Mouse (Mus musculus): Measurements from ENCODE around the gene Prpf40a. TPM values are rescaled to one million over a fixed set of nuclear protein-coding genes. Genes with fewer than 3 reads are reported as not detected.

Gene Prpf40a
- polyA plus RNA-seq, 1 experiment from 2014 or later: 95.3 TPM

DNA sequence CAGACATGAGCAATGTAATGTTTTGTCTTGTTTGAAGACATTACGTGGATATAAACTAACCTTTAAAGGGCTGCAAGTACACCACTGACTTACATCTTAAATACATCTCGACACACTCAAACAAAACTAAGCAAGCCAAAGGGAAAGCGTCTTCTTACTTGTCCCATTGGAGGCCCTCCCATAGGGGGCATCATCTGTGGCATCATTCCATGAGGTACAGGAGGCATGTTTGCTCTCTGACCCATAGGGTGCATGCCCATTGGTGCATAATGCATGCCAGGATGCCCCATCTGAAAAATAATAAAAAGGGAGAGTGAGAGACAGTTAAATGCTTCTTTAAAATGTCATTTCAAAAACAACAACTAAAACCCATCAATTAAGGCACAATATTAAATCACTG lies 1.3 kb downstream of the Prpf40a start:
- Histone ChIP-seq H3K27ac (ENCODE audit: poor library complexity, severe bottlenecking) (no peak overlapping the region), H3K9ac (0 out of 2 replicates have a peak overlapping the region, but pooled peaks have one; percentile 37), H3K36me3 (peaks cover 7% of the 10 kb centered on the region), H3K4me2 (peak overlapping the region; percentile 58), H3K9me3 (replicated peaks) (no peaks in the 10 kb centered on the region), H3K27me3 (replicated peaks) (no peaks in the 10 kb centered on the region), H3K4me1 (replicated peaks) (peaks cover 11% of the 10 kb centered on the region), H3K4me3 (peak overlapping the region; percentile 27)
- 69% methylated on average over 3 of the region's 3 CpGs for WGBS
- ATAC-seq (ENCODE audit: insufficient number of reproducible peaks, low FRiP score): no peak

DNA sequence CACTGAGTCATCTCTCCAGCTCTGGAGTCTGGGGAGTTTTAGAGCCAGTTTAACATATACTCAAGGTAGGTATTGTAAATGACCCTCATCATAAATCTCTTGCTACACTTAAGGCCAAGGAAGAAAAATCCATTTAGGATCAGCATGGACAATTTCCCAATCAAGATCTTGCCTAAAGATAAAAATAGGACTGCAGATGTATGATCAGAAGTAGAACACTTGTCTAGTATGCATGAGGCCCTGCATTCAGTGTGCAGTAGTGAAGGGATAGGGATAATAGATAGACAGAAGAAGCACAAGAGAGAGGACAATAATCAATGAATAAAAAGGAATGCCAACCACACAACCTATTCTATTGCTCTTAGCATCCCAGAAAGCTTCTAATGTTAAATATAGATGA lies 11.2 kb downstream of the Prpf40a start:
- Histone ChIP-seq H3K27me3 (replicated peaks) (no peaks in the 10 kb centered on the region), H3K9me3 (replicated peaks) (no peaks in the 10 kb centered on the region), H3K4me2 (no peak overlapping the region), H3K4me1 (replicated peaks) (0 out of 2 replicates have a peak, but pooled peaks cover 3% of the 10 kb centered on the region), H3K4me3 (no peak overlapping the region), H3K36me3 (peaks cover 8% of the 10 kb centered on the region), H3K27ac (ENCODE audit: poor library complexity, severe bottlenecking) (no peak overlapping the region), H3K9ac (no peak overlapping the region)
- no peak for ATAC-seq (ENCODE audit: insufficient number of reproducible peaks, low FRiP score)

DNA sequence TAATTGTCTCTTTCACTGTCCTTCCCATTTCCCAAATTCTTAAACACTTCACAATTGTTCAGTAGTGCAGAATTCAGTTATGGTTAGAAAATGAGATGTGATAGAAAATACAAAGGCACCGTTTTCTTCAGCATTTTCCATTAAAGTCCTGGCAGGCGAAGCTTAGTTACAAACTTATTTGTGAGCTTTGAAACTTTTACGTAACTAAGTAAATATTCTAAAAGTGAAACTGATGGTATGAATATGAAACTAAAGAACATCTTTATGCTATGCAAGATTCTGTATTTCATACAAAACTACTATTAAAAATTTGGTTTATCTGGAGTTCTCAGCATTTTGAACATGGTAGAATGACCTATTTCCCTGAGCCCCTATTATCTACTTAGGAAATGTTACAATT lies 12.1 kb downstream of the Prpf40a start:
- no peaks in the 10 kb centered on the region for H3K27me3 ChIP-seq (replicated peaks)
- 88% methylated on average over 3 of the region's 3 CpGs for WGBS
- H3K4me3 ChIP-seq: no peak overlapping the region
- peaks cover 12% of the 10 kb centered on the region for H3K36me3 ChIP-seq
- no peak overlapping the region for H3K9ac ChIP-seq
- no peak overlapping the region for H3K27ac ChIP-seq (ENCODE audit: poor library complexity, severe bottlenecking)
- no peak for ATAC-seq (ENCODE audit: insufficient number of reproducible peaks, low FRiP score)
- no peaks in the 10 kb centered on the region for H3K9me3 ChIP-seq (replicated peaks)
- no peak overlapping the region for H3K4me2 ChIP-seq
- 0 out of 2 replicates have a peak, but pooled peaks cover 3% of the 10 kb centered on the region for H3K4me1 ChIP-seq (replicated peaks)

DNA sequence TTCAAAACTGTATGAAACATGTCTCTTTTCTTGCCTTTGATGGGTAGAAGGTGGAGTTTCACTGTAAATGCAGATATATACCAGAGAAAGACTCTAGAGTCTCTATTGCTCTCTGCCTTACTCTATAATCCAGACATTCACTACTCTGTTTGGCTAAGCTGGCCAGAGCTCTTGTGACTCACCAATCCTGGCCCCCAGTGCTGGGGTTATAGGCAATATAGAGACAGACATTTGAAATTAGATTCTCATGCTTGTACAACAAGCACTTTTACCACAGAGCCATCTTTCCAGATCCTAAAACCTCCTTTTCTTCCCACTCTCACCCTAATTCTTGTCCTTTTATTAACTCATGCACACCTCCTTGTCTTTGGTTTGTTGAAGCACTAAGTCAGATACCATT lies 17.1 kb downstream of the Prpf40a start:
- Histone ChIP-seq H3K4me1 (replicated peaks) (no peaks in the 10 kb centered on the region), H3K9ac (no peak overlapping the region), H3K4me3 (no peak overlapping the region), H3K36me3 (peaks cover 17% of the 10 kb centered on the region), H3K9me3 (replicated peaks) (no peaks in the 10 kb centered on the region), H3K4me2 (no peak overlapping the region), H3K27ac (ENCODE audit: poor library complexity, severe bottlenecking) (no peak overlapping the region), H3K27me3 (replicated peaks) (no peaks in the 10 kb centered on the region)
- ATAC-seq (ENCODE audit: insufficient number of reproducible peaks, low FRiP score): no peak

DNA sequence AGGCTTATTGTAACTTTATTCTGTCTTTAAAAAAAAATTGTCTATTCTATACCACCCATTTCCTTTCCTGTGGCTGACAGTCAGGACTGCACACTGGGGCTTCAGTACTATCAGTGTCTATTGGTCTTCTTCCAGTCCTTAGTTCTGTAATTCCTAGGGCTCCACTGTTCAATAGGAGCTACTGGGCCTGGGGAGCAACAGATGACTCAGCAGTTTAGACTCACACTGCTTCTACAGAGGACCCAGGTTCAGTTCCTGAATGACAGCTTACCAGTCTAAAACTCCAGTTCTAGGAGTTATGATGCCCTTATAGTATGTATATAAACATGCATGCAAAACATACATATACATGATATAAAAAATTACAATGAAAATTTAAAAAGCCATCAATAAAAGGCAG lies 44.2 kb downstream of the Prpf40a start:
- Histone ChIP-seq H3K36me3 (peaks cover 40% of the 10 kb centered on the region), H3K9me3 (replicated peaks) (no peaks in the 10 kb centered on the region), H3K4me3 (no peak overlapping the region), H3K4me1 (replicated peaks) (no peaks in the 10 kb centered on the region), H3K4me2 (no peak overlapping the region), H3K9ac (no peak overlapping the region), H3K27me3 (replicated peaks) (no peaks in the 10 kb centered on the region), H3K27ac (ENCODE audit: poor library complexity, severe bottlenecking) (no peak overlapping the region)
- no peak for ATAC-seq (ENCODE audit: insufficient number of reproducible peaks, low FRiP score)

DNA sequence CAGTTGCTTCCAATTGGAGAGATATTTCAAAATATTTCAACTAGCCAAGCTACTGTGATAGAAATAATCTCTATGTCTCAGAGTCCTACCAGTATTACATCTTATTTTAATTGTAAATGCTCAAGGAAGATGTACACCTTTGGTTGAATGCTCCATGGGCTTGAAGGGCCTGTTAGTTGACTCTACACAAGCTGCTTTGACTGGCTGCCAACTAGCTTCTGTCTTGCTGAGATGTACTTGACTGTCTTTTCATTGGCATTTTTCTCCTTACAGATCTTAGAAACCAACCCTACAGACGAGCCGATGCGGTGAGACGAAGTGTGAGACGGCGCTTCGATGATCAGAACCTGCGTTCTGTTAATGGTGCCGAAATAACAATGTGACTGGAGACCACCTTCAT lies 59.5 kb downstream of the Prpf40a start:
- H3K27ac ChIP-seq (ENCODE audit: poor library complexity, severe bottlenecking): no peak overlapping the region
- H3K36me3 ChIP-seq: peaks cover 10% of the 10 kb centered on the region; the same call in 1 of the 2 replicates
- no peak overlapping the region for H3K9ac ChIP-seq
- H3K4me1 ChIP-seq (replicated peaks): 0 out of 2 replicates have a peak, but pooled peaks cover 4% of the 10 kb centered on the region
- no peak overlapping the region for H3K4me2 ChIP-seq
- no peak overlapping the region for H3K4me3 ChIP-seq
- H3K27me3 ChIP-seq (replicated peaks): no peaks in the 10 kb centered on the region
- H3K9me3 ChIP-seq (replicated peaks): no peaks in the 10 kb centered on the region
- no peak for ATAC-seq (ENCODE audit: insufficient number of reproducible peaks, low FRiP score)
- WGBS: 96% methylated on average over 9 of the region's 9 CpGs

DNA sequence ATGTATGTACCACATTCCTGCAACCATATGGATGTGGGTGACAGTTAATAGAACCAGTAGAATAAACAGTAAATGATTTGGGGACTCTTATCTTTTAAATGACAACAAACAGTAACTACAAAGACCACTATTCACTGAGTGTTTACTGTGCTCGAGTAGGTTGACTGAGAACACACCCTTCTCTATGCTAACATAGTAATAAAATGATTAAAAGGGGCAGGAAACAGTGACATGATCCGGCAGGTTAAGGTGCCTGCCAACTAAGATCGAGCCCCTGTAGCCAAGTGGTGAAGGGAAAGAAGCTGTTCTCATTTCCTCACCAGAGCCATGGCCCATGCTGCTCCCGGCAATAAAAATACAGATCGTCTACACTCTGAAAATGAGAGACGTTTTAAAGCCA lies 62.0 kb downstream of the Prpf40a start:
- no peaks in the 10 kb centered on the region for H3K9me3 ChIP-seq (replicated peaks)
- H3K27me3 ChIP-seq (replicated peaks): no peaks in the 10 kb centered on the region
- H3K4me2 ChIP-seq: no peak overlapping the region
- H3K4me3 ChIP-seq: no peak overlapping the region
- WGBS: 83% methylated on average over 6 of the region's 6 CpGs
- peaks cover 20% of the 10 kb centered on the region; the same call in 1 of the 2 replicates for H3K36me3 ChIP-seq
- no peak overlapping the region for H3K9ac ChIP-seq
- 0 out of 2 replicates have a peak, but pooled peaks cover 4% of the 10 kb centered on the region for H3K4me1 ChIP-seq (replicated peaks)
- H3K27ac ChIP-seq (ENCODE audit: poor library complexity, severe bottlenecking): no peak overlapping the region
- ATAC-seq (ENCODE audit: insufficient number of reproducible peaks, low FRiP score): no peak

DNA sequence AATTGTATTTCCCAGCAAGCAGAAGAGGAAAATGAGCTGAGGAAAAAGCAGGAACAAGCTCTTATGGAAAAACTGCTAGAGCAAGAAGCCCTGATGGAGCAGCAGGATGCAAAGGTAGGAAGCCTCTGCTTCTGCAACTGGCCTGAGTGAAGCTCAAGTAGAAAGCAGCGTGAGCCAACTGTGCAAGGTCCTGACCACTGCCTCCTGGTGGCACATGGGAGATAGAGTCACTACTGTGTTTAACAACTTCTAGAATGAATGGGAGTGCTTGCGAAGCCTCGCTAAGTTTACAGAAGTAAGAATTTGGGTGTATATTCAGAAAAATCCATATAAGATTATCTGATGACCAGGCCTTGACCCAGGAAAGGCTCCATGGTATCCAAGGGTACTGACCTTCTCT lies 65.1 kb downstream of the Prpf40a start:
- Histone ChIP-seq H3K9me3 (replicated peaks) (no peaks in the 10 kb centered on the region), H3K4me3 (no peak overlapping the region), H3K4me1 (replicated peaks) (0 out of 2 replicates have a peak, but pooled peaks cover 4% of the 10 kb centered on the region), H3K27me3 (replicated peaks) (no peaks in the 10 kb centered on the region), H3K4me2 (no peak overlapping the region), H3K36me3 (peaks cover 20% of the 10 kb centered on the region; the same call in 1 of the 2 replicates), H3K9ac (no peak overlapping the region), H3K27ac (ENCODE audit: poor library complexity, severe bottlenecking) (no peak overlapping the region)
- WGBS: 85% methylated on average over 3 of the region's 3 CpGs
- no peak for ATAC-seq (ENCODE audit: insufficient number of reproducible peaks, low FRiP score)

DNA sequence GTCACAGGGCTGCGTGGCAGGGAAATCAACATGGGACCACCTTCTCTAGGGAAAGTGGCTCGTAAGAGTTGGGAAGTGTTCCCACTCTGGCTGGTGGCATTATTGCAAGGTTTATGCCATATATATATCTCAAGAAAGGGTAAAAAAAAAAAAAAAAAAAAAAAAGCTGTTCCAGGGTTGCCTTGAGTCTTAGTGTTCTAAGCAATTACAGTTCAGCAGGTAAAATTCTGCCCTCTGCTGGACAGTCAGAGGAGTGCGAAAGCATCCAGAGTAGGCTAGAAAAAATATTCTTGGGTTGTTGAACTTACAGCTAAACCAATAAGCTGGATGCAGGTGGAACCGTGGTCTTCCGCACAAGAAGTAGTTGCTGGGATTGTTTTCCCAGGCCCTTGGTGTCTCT lies 69.3 kb downstream of the Prpf40a start:
- Histone ChIP-seq H3K9ac (no peak overlapping the region), H3K27me3 (replicated peaks) (no peaks in the 10 kb centered on the region), H3K4me3 (no peak overlapping the region), H3K27ac (ENCODE audit: poor library complexity, severe bottlenecking) (no peak overlapping the region), H3K4me2 (no peak overlapping the region), H3K4me1 (replicated peaks) (no peaks in the 10 kb centered on the region), H3K9me3 (replicated peaks) (no peaks in the 10 kb centered on the region), H3K36me3 (peaks cover 19% of the 10 kb centered on the region; the same call in 1 of the 2 replicates)
- no peak for ATAC-seq (ENCODE audit: insufficient number of reproducible peaks, low FRiP score)
- WGBS: 76% methylated on average over 5 of the region's 5 CpGs

DNA sequence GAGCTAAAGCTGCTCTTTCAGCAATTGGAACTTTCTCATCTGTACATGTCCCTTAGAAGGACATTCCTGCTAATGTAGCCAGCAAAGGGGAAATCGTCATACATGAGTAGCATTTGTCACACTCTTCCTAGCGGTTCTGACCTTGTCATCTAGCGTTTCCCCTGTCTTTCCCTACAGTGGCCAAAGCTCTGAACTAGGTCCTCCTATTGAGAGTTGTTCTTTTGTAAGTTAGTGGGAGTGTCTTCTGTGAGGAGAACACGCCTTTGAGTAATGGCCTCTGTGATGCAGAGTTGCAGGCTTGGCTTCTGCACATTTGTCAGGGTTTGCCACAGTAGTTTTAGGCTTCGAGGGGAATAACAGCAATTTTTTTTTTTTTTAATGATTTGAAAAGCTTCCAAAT lies 82.5 kb downstream of the Prpf40a start:
- no peak overlapping the region for H3K27ac ChIP-seq (ENCODE audit: poor library complexity, severe bottlenecking)
- H3K4me3 ChIP-seq: no peak overlapping the region
- H3K9ac ChIP-seq: no peak overlapping the region
- 84% methylated on average over 5 of the region's 5 CpGs for WGBS
- no peaks in the 10 kb centered on the region for H3K9me3 ChIP-seq (replicated peaks)
- no peaks in the 10 kb centered on the region for H3K4me1 ChIP-seq (replicated peaks)
- no peaks in the 10 kb centered on the region; the same call in 1 of the 2 replicates for H3K36me3 ChIP-seq
- H3K4me2 ChIP-seq: no peak overlapping the region
- H3K27me3 ChIP-seq (replicated peaks): no peaks in the 10 kb centered on the region
- ATAC-seq (ENCODE audit: insufficient number of reproducible peaks, low FRiP score): no peak

DNA sequence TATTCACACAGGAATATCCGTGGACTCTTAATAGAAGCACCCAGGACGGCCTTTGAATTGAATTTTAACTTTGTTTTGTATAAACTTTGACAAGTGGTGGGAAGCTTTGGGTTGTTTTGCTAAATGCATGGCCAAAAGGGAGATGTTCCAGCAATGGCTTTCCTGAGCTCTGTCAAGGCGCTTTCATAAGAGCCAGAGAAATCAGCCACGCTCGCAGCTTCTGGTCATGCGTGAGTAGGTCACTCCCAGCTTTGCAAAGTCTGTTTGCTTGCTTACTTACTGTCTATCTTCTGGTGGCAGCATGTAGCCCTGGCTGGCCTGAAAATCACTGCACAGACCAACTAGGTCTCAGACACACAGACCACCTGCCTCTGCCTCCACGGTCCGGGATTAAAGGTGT lies 84.6 kb downstream of the Prpf40a start:
- Histone ChIP-seq H3K27ac (ENCODE audit: poor library complexity, severe bottlenecking) (no peak overlapping the region), H3K4me1 (replicated peaks) (no peaks in the 10 kb centered on the region), H3K9me3 (replicated peaks) (no peaks in the 10 kb centered on the region), H3K27me3 (replicated peaks) (no peaks in the 10 kb centered on the region), H3K4me3 (no peak overlapping the region), H3K9ac (no peak overlapping the region), H3K4me2 (no peak overlapping the region), H3K36me3 (no peaks in the 10 kb centered on the region; the same call in 1 of the 2 replicates)
- ATAC-seq (ENCODE audit: insufficient number of reproducible peaks, low FRiP score): no peak
- 85% methylated on average over 8 of the region's 8 CpGs for WGBS

DNA sequence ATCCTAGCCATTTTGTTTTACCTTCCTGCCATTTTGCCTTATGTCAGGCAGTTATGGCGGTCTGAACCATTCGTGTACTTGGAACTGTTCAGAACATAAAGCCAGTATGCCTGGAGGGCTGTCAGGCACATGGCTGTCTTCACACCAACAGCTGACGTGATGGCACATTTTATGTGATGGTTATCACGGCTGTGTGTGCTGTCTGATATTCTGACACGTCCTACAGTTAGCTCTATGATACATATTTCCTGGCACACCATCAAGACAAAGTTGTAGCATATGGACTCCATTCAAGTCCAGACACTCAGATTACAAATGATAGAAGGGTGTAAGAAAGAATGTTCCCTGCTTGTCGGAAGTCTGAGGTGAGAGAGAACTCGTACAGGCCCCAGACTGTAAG lies 85.0 kb downstream of the Prpf40a start:
- Histone ChIP-seq H3K9me3 (replicated peaks) (no peaks in the 10 kb centered on the region), H3K27ac (ENCODE audit: poor library complexity, severe bottlenecking) (no peak overlapping the region), H3K9ac (no peak overlapping the region), H3K27me3 (replicated peaks) (no peaks in the 10 kb centered on the region), H3K36me3 (no peaks in the 10 kb centered on the region; the same call in 1 of the 2 replicates), H3K4me1 (replicated peaks) (no peaks in the 10 kb centered on the region), H3K4me2 (no peak overlapping the region), H3K4me3 (no peak overlapping the region)
- WGBS: 73% methylated on average over 7 of the region's 7 CpGs
- no peak for ATAC-seq (ENCODE audit: insufficient number of reproducible peaks, low FRiP score)
